Mouse (Mus musculus) spleen, adult 2 months (tissue): ENCODE data around the gene Gm49601.

Experiments
- CTCF ChIP-seq: fragments of 200-500 bp; IDR thresholded peaks from 2 replicates; pipeline ENCODE4 v1.5.1; 2011; ENCODE audit warnings: mild to moderate bottlenecking, inconsistent platforms; ENCODE audit not compliant: insufficient read depth, insufficient read length, insufficient replicate concordance; ENCODE audit errors: extremely low read depth
- POLR2A ChIP-seq: fragments of 200-500 bp; IDR thresholded peaks from 2 replicates; pipeline ENCODE4 v1.6.1; 2011; ENCODE audit warnings: low read depth, low read length, inconsistent platforms

DNA sequence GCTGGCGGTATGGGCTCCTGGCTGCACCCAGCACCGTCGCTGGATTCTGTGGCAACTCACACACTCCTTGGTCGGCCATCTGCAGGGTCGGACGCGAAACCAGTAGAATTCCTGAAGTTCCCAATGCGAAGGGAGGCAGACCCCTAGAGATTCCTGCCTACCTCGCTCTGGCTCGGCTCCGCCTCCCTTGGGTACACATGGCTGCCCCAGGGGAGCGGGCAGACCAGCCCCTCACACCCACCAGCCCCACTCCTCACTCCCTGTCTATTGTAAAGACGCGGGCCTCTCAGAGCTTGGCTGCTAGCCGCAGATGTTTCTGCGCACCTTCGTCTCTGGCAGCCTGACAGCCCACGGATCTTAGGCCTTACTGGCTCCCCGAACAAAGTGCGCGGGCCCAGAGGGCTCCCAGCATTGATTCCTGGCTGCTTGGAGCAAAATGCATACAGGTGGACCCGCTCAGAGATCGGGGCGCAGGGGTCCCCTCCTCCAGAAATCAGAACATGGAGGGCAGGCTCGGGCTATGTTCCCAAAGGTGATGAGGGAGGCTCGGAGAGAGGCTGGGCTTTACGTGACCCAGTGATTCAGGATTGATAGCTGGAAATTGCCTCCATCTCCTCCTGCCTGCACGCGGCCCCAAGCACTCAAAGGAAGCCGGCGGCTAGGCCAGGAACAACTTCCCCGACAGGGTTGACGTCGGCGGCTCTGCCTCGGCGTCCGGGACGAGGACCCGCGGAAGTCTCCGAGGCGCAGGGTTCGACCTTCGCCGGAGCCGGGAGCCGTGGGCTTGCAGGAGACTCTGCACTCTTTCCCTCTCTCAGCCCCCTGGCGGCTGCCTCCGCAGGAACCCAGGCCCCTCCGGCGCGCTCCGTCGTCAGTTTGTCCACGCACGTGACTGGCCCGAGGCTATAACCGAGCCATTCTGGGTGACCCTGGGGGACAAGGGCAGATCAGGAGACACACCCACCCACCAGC, 34.9 kb downstream of the Gm49601 start:
- no peak for TF ChIP-seq POLR2A
- no peak for TF ChIP-seq CTCF
